Mouse (Mus musculus) ES-Bruce4 (cell line): Measurements from ENCODE around the gene Arid5b.

Experiments used
- CTCF ChIP-seq: IDR thresholded peaks from one replicate; pipeline ENCODE4 v1.8.1; 2011; ENCODE audit warnings: low read depth, low read length
- EP300 ChIP-seq: IDR thresholded peaks from 2 replicates; pipeline ENCODE4 v1.6.1; 2011; ENCODE audit warnings: low read depth, low read length; ENCODE audit not compliant: insufficient read depth
- POLR2A ChIP-seq: IDR thresholded peaks from one replicate; pipeline ENCODE4 v1.8.1; 2011; ENCODE audit warnings: low read length; ENCODE audit not compliant: insufficient read depth

GRCm38 (mm10) chr10:68147730-68148129, 130.8 kb downstream of the Arid5b start:
- TF ChIP-seq POLR2A (no peak), EP300 (no peak), CTCF (no peak)
